Mouse (Mus musculus) forebrain, embryonic 10.5 days (tissue): Measurements from ENCODE around the gene Olfr1120. TPM values are rescaled to one million over a fixed set of nuclear protein-coding genes. Genes with fewer than 3 reads are reported as not detected.
"Not testable (repeated sequence)": the region's sequence is repeated elsewhere in the genome, so short reads cannot be mapped to it uniquely, and the experiment has no call there.

Experiments
- DNase-seq: peaks from one replicate; pipeline ENCODE4 v3.0.0-alpha.2; 2017; ENCODE audit warnings: low spot score; ENCODE audit errors: extremely low spot score
- H3K27ac ChIP-seq: fragments of 300-500 bp; sonication (generic); 2 replicates; pipeline ENCODE4 v1.5.1; 2016; ENCODE audit warnings: mild to moderate bottlenecking
- H3K27me3 ChIP-seq: fragments of 300-500 bp; sonication (generic); 2 replicates; pipeline ENCODE4 v1.6.1; 2016; ENCODE audit warnings: mild to moderate bottlenecking; ENCODE audit not compliant: poor library complexity, severe bottlenecking
- H3K36me3 ChIP-seq: fragments of 300-500 bp; sonication (generic); replicated peaks from 2 replicates; pipeline ENCODE4 v1.6.1; 2016; ENCODE audit warnings: mild to moderate bottlenecking, moderate library complexity
- H3K4me1 ChIP-seq: fragments of 300-500 bp; sonication (generic); 2 replicates; pipeline ENCODE4 v1.6.1; 2016
- H3K4me3 ChIP-seq: fragments of 300-500 bp; sonication (generic); 2 replicates; pipeline ENCODE4 v1.5.1; 2016; ENCODE audit warnings: mild to moderate bottlenecking, moderate library complexity
- H3K9me3 ChIP-seq: fragments of 300-500 bp; sonication (generic); 2 replicates; pipeline ENCODE4 v1.6.1; 2016; ENCODE audit warnings: mild to moderate bottlenecking, moderate library complexity
- WGBS: fragments of 180-500 bp; shearing (Covaris S2); methylation state at CpG from one replicate; pipeline ENCODE4 v1.1.7; 2016; 5-methylcytosine and 5-hydroxymethylcytosine counted together
- polyA plus RNA-seq: library from polyadenylated mRNA; unstranded; fragments of >200 nt; fragmentation: Nextera tagmentation; extraction: Ambion mirVana; gene quantifications from 2 replicates; pipeline ENCODE4 v1.2.1, GENCODE M21; 2016

The Olfr1120 gene
- not detected in 2 replicates for polyA plus RNA-seq

GRCm38 (mm10) chr2:87354515-87354914 lies at the start of gene Olfr1120:
TSS of gene Olfr1120 (plus strand) at chr2:87354815.
- no peak for DNase-seq
- WGBS = 63% methylated on average over 2 of the region's 2 CpGs
- Histone ChIP-seq H3K36me3 (no peaks in the 10 kb centered on the region), H3K4me1 (no peaks in the 10 kb centered on the region), H3K4me3 (no peak within 1 kb of the TSS), H3K27ac (no peak within 1 kb of the TSS), H3K27me3 (no peaks in the 10 kb centered on the region), H3K9me3 (no peaks in the 10 kb centered on the region)

- WGBS = 79% methylated on average over 1 of the region's 1 CpGs
- Histone ChIP-seq H3K27ac (no peak within 1 kb of the TSS), H3K27me3 (no peaks in the 10 kb centered on the region), H3K4me3 (no peak within 1 kb of the TSS), H3K4me1 (no peaks in the 10 kb centered on the region), H3K9me3 (no peaks in the 10 kb centered on the region), H3K36me3 (no peaks in the 10 kb centered on the region)
- DNase-seq = no peak
Measured at GRCm38 (mm10) chr2:87307281-87307680, 47.3 kb upstream of the Olfr1120 start, which contains the start of gene Olfr1118. TSS of gene Olfr1118 (plus strand) at chr2:87307581.

- H3K4me3 ChIP-seq, H3K36me3 ChIP-seq, DNase-seq, H3K4me1 ChIP-seq, H3K9me3 ChIP-seq, H3K27ac ChIP-seq, H3K27me3 ChIP-seq: not testable (repeated sequence)
- WGBS = 86% methylated on average over 2 of the region's 2 CpGs
Measured at GRCm38 (mm10) chr2:87360121-87360520, 5.5 kb downstream of the Olfr1120 start.

DNA sequence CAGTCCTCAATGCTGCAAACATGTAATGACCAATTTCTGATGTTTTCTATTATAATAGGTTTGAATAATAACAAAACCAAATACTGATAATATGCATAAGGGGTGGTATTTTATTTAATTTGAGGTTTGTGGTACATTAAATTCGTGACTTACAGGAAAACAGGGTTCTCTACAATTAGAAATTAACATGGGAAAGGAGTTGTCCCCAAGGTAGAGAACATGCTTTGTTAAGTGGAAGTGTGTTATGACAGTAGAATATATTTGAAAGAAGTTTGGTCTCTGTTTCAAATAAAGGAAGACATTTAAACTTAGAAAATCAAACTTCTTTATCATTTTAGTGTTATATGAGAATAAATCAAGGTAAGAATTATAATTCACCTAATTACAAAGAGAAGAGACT lies 15.0 kb downstream of the Olfr1120 start, which contains the start of gene Olfr1121:
TSS of gene Olfr1121 (plus strand) at position 301 of the 400 bp plus-strand sequence.
- no peak within 1 kb of the TSS for H3K4me3 ChIP-seq
- H3K36me3 ChIP-seq = no peaks in the 10 kb centered on the region
- no peaks in the 10 kb centered on the region for H3K27me3 ChIP-seq
- H3K4me1 ChIP-seq = no peaks in the 10 kb centered on the region
- H3K9me3 ChIP-seq = no peaks in the 10 kb centered on the region
- H3K27ac ChIP-seq = no peak within 1 kb of the TSS
- WGBS = 58% methylated on average over 1 of the region's 1 CpGs
- DNase-seq = no peak

DNA sequence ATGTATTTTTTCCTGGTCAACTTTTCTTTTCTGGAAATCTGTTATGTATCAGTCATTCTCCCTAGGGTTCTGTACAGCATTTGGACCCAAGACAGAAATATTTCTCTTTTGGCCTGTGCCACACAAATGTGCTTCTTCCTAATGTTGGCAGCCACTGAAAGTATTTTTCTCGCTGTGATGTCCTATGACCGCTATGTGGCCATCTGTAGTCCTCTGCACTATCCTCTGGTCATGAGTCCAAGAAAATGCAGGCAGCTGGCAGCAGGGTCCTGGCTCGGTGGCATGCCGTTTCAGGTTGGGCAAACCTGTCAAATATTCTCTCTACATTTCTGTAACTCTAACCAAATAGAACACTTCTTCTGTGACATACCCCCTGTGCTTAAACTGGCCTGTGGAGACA lies 17.1 kb downstream of the Olfr1120 start:
- Histone ChIP-seq H3K27me3 (no peaks in the 10 kb centered on the region), H3K36me3 (no peaks in the 10 kb centered on the region), H3K4me1 (no peaks in the 10 kb centered on the region), H3K27ac (no peak overlapping the region), H3K9me3 (no peaks in the 10 kb centered on the region), H3K4me3 (no peak overlapping the region)
- 92% methylated on average over 4 of the region's 4 CpGs for WGBS
- DNase-seq = no peak

- Histone ChIP-seq H3K9me3 (no peaks in the 10 kb centered on the region), H3K27me3 (no peaks in the 10 kb centered on the region), H3K4me3 (no peak overlapping the region), H3K27ac (no peak overlapping the region), H3K4me1 (no peaks in the 10 kb centered on the region), H3K36me3 (no peaks in the 10 kb centered on the region)
- DNase-seq = no peak
- WGBS = 89% methylated on average over 2 of the region's 2 CpGs
Measured at GRCm38 (mm10) chr2:87383935-87384334, 29.3 kb downstream of the Olfr1120 start.

DNA sequence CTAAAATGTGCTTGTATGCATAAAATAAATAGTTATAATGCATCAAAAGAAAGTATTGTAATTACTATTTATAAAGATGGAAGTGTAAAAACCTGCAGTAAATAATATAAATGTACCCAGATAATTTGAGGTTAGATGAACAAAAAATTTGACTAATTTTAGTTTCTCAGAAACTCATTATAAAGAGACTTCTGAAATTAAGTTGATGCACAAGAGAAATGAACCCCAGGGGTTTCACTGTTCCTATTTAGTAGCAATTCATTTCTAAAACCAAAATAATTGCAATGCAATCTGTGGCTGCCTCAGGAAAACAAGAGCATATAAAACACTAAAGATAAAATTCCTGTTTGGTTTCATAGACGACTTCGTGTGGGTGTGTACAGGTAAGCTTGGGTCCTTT lies 30.9 kb downstream of the Olfr1120 start, which contains the start of gene Olfr1122:
TSS of gene Olfr1122 (plus strand) at position 301 of the 400 bp plus-strand sequence.
- Histone ChIP-seq H3K27me3 (no peaks in the 10 kb centered on the region), H3K4me1 (no peaks in the 10 kb centered on the region), H3K9me3 (no peaks in the 10 kb centered on the region), H3K36me3 (no peaks in the 10 kb centered on the region), H3K27ac (no peak within 1 kb of the TSS), H3K4me3 (no peak within 1 kb of the TSS)
- 86% methylated on average over 2 of the region's 2 CpGs for WGBS
- DNase-seq = no peak

DNA sequence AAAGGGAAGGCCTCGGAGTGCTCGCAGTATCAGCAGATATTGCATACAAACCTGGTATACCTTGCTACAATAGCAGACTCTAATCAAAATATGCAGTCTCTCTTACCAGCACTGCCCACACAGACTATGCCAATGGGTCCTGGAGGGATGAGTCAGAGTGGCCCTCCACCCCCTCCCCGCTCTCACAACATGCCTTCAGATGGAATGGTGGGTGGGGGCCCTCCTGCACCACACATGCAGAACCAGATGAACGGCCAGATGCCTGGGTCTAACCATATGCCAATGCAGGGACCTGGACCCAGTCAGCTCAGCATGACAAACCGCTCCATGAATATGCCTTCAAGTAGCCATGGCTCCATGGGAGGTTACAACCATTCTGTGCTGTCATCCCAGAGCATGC lies 39.0 kb downstream of the Olfr1120 start:
- not testable (repeated sequence) for H3K36me3 ChIP-seq, H3K27me3 ChIP-seq, H3K9me3 ChIP-seq, DNase-seq, H3K27ac ChIP-seq, H3K4me3 ChIP-seq, H3K4me1 ChIP-seq
- 92% methylated on average over 5 of the region's 5 CpGs for WGBS

DNA sequence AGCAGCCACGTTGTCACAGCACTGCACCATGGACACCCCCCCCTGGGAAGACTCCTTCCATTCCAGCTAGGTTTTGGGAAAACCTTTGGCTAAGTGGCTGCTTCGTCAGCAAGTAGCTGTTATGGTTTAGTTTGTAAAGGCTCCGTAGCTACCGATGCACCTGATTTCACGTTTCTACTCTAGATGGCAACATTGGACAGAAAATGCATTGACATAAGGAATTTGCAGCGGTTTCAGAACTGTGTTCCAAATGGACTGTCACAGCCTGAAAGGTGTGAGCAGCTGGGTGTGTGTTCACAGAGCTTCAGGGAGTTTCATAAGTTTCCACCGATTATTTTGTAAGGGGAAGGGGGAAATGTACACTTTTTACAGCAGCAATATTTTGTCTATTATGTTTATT lies 40.1 kb downstream of the Olfr1120 start:
- H3K36me3 ChIP-seq, H3K9me3 ChIP-seq, H3K4me3 ChIP-seq, H3K27me3 ChIP-seq, DNase-seq, H3K4me1 ChIP-seq, H3K27ac ChIP-seq: not testable (repeated sequence)
- WGBS = 87% methylated on average over 7 of the region's 7 CpGs

Other genes starting within 250 kb of the Olfr1120 start
- not detected in 2 replicates for gene Olfr259, start 240.2 kb upstream of the Olfr1120 start, polyA plus RNA-seq
- not detected in 2 replicates for gene Olfr1110, start 214.5 kb upstream of the Olfr1120 start, polyA plus RNA-seq
- not detected in 2 replicates for gene Olfr1111, start 202.2 kb upstream of the Olfr1120 start, polyA plus RNA-seq
- not detected in 2 replicates for gene Olfr1112, start 167.0 kb upstream of the Olfr1120 start, polyA plus RNA-seq
- not detected in 2 replicates for gene Olfr1113, start 145.8 kb upstream of the Olfr1120 start, polyA plus RNA-seq
- gene Olfr1115, start 106.8 kb upstream of the Olfr1120 start, polyA plus RNA-seq = not detected in 2 replicates
- not detected in 2 replicates for gene Olfr1116, start 87.3 kb upstream of the Olfr1120 start, polyA plus RNA-seq
- gene Olfr1118, start 47.2 kb upstream of the Olfr1120 start, polyA plus RNA-seq = not detected in 2 replicates
- gene Olfr1121, start 15.1 kb downstream of the Olfr1120 start, polyA plus RNA-seq = not detected in 2 replicates
- not detected in 2 replicates for gene Olfr1122, start 31.0 kb downstream of the Olfr1120 start, polyA plus RNA-seq
- gene Olfr1123, start 61.8 kb downstream of the Olfr1120 start, polyA plus RNA-seq = not detected in 2 replicates
- 0.07 TPM in 1 of 2 replicates, not detected in the other for gene Olfr1124, start 75.5 kb downstream of the Olfr1120 start, polyA plus RNA-seq
- gene Olfr1126, start 99.1 kb downstream of the Olfr1120 start, polyA plus RNA-seq = not detected in 2 replicates
- not detected in 2 replicates for gene Pramel7, start 142.3 kb downstream of the Olfr1120 start, polyA plus RNA-seq
- gene Pramel6, start 151.8 kb downstream of the Olfr1120 start, polyA plus RNA-seq = not detected in 2 replicates
- not detected in 2 replicates for gene Olfr153, start 177.0 kb downstream of the Olfr1120 start, polyA plus RNA-seq
- not detected in 2 replicates for gene Olfr1128, start 190.7 kb downstream of the Olfr1120 start, polyA plus RNA-seq
- not detected in 2 replicates for gene Olfr1129, start 219.1 kb downstream of the Olfr1120 start, polyA plus RNA-seq